Mouse (Mus musculus): ENCODE measurements around the gene Nt5c1b. TPM values are rescaled to one million over a fixed set of nuclear protein-coding genes. Genes with fewer than 3 reads are reported as not detected.

Gene Nt5c1b
- polyA plus RNA-seq (2014; fragmentation: Illumina TruSeq; extraction: RNeasy Lipid Tissue Mini Kit (QIAGEN cat#74804)): not detected

GRCm38 (mm10) chr12:10369673-10370072, at the start of gene Nt5c1b:
Gene Nt5c1b, plus strand, starts transcription at chr12:10369973.

GRCm38 (mm10) chr12:10390671-10391441, 21.1 kb downstream of the Nt5c1b start, which contains the start of gene Rdh14:
Gene Rdh14, plus strand, starts transcription at chr12:10390772.

Other genes starting within 250 kb of the Nt5c1b start
- gene Rdh14, start 20.8 kb downstream of the Nt5c1b start, polyA plus RNA-seq (2014; fragmentation: Illumina TruSeq; extraction: RNeasy Lipid Tissue Mini Kit (QIAGEN cat#74804)): 67.2 TPM